Mouse (Mus musculus) liver, embryonic 14.5 days (tissue): ENCODE measurements around the gene Sema3a.

Experiments
- CTCF ChIP-seq: IDR thresholded peaks from 2 replicates; pipeline ENCODE4 v1.5.1; 2016; ENCODE audit warnings: antibody characterized with exemption, low read depth, control low read depth
- EP300 ChIP-seq: IDR thresholded peaks from 2 replicates; pipeline ENCODE4 v1.6.1; 2016; ENCODE audit warnings: antibody characterized with exemption, low read depth

DNA sequence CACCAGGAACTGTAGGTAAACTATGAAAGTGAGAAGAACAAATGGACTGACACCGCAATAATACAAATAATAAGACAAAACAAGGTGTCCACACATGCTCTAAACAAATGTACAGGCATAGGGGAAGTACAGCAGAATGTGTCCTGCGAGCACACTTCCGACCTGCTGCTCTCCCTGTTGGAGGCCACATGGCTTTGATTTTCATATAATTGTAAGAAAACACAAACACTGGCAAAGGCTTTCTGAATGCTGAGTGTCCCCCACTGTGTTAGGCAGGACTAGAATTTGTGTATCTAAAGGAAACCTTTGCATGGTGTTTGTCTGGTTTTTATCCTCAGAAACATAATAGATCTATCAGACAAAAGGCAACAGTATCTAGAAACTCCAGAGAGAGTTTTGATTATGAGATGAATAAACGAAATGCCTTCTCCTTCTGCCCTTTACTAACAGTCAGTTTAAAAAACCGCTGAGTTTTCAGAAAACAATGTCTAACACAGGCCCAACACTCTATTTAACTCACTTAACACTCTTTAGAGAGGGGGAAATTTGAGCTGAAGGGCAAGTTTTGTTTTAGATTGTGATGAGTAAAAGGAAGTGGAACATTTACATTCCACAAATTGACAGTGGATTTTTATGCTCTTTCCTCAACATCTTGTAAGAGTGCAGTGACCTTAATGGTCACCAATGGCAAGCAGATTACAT, 193.7 kb downstream of the Sema3a start:
- TF ChIP-seq CTCF (no peak), EP300 (no peak)
